8 mouse cellular contexts compared by ENCODE assay signal in the genomic region with DNA sequence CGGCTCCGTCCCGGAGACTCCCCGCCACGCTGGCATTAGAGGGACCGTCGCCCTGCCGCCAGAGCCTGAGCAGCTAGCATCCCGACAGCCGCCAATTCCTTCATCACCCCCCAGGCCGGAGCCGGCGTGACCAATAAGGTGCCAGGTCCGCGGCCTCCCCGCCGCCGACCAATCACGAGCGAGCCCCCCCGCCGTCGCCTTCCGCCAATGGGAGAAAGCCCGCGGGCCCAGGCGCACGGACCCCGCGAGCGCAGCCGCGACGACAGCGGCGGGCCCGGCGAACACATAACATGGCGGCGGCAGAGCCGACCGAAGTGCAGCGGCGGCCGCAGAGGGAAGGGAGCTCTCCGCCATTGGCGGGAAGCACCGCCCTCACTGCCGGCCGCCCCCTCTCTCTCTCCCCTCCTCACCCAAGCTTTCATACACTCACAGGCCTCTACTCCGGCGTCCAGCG. TPM values are rescaled to one million over a fixed set of nuclear protein-coding genes. Genes with fewer than 3 reads are reported as not detected.
A peak's percentile ranks its signal among the peaks of the same experiment; 100 is the strongest.
DNase-seq lines count a peak whose midpoint lies in the region; ATAC-seq lines count a peak whose summit lies in the region.

No protein-coding gene starts in this region.

- peak overlapping the region; percentile 58 for H3K4me2 ChIP-seq in hindbrain, embryonic 14.5 days (replicated peaks)

- peak; percentile 88 for DNase-seq in R1 (ENCODE audit: low read depth, low spot score)
- peak; percentile 99 for DNase-seq in cerebellum, postnatal 25 days
- DNase-seq in frontal cortex, postnatal 25 days (ENCODE audit: low spot score in 2 of 2): peak; percentile 91 to 92
- peak; percentile 93 for DNase-seq in hindbrain, embryonic 14.5 days (ENCODE audit: low spot score)
- DNase-seq in left cerebral cortex, adult 11 months (ENCODE audit: low spot score): peak; percentile 93
- peak; percentile 97 for DNase-seq in lung, postnatal 36 days
- DNase-seq in retina, embryonic 14.5 days (ENCODE audit: low spot score): peak; percentile 93
- peak; percentile 92 to 94 for DNase-seq in thymus, postnatal 36 days

- peaks cover 13% of the 10 kb centered on the region for H3K4me1 ChIP-seq in hindbrain, embryonic 14.5 days (replicated peaks; ENCODE audit: control insufficient read depth, insufficient read depth, low read length)

- H3K36me3 ChIP-seq in hindbrain, embryonic 14.5 days (replicated peaks; ENCODE audit: control insufficient read depth, insufficient read depth): no peaks in the 10 kb centered on the region

- H3K27ac ChIP-seq in hindbrain, embryonic 14.5 days: peak overlapping the region; percentile 100

- under 1% methylated on average over 36 of the region's 53 CpGs for WGBS in hindbrain, embryonic 14.5 days

- peak overlapping the region; percentile 100 for H3K9ac ChIP-seq in hindbrain, embryonic 14.5 days

- ATAC-seq in hindbrain, embryonic 14.5 days (ENCODE audit: low FRiP score): peak; percentile 95

- peak overlapping the region; percentile 90 for H3K4me3 ChIP-seq in hindbrain, embryonic 14.5 days (replicated peaks; ENCODE audit: low read length)

- no peaks in the 10 kb centered on the region for H3K9me3 ChIP-seq in hindbrain, embryonic 14.5 days (ENCODE audit: control insufficient read depth, low read length)

- no peaks in the 10 kb centered on the region for H3K27me3 ChIP-seq in hindbrain, embryonic 14.5 days (ENCODE audit: control insufficient read depth, insufficient read depth, low read length)

RNA-seq across cellular contexts. Expression of a gene that starts 6.2 kb away (rescaled TPM):
- polyA plus RNA-seq in hindbrain, embryonic 14.5 days (2014; fragmentation: Nextera tagmentation; extraction: Ambion mirVana): 95.9 and 96.4 TPM in 2 replicates

RNA-seq across cellular contexts. Expression of a gene that starts 29.5 kb away (rescaled TPM):
- polyA plus RNA-seq in hindbrain, embryonic 14.5 days (2014; fragmentation: Nextera tagmentation; extraction: Ambion mirVana): 26.2 and 29.6 TPM in 2 replicates

Comparison
In these comparisons a context has a peak if more than half of its experiments do, and no peak if none do; other contexts are left out.
1. Peak in every context shown above with its lines: DNase-seq, ATAC-seq, H3K4me3 ChIP-seq and H3K27ac ChIP-seq.